Mouse (Mus musculus) yolk sac, embryonic 10.5 days (tissue): ENCODE results near the gene A630095E13Rik.
"Not testable (repeated sequence)": the region's sequence is repeated elsewhere in the genome, so short reads cannot be mapped to it uniquely, and the experiment has no call there.

Source experiments
- DNase-seq: peaks from one replicate; pipeline ENCODE4 v3.0.0-alpha.2; 2017; ENCODE audit warnings: low spot score

The A630095E13Rik gene

DNA sequence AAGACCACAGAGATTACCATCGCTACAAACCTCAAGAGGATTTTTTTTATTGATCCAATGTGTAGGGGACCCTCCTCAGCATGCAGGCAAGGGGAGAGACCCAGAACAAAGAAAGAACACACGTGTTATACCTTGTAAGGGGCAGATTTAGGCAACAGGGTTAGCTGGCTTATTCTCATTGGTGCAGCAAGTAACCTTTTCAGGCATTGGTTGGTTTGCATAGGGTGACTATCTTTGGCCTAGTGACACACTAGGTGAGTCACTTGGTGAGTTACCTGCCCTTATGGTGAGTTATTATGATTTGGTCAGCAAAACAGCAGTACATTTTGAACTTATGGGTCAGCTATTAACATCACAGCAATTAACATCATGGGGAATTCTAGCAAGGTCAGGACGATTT is at the start of gene A630095E13Rik:
Gene A630095E13Rik (minus strand): TSS at position 101 of the 400 bp plus-strand sequence.
- not testable (repeated sequence) for DNase-seq

DNA sequence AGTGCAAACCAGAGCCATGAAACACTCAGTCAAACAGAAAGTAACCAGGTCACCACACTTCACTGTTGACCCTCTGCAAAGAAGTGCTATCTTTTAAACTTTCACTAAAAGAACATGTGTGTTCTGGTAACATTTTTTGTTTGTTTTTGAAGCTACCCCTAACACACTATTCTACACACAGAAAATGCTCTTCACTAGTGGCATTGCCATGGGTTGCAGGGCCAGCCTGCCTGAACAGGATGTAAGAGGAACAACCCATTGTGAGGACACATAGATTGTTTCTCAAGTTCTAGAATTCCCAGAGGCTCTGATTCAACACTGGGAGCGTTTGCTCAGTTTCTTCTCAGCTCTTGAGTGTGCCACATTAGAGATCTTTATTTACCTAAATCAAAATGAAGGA is 49.7 kb upstream of the A630095E13Rik start, which contains the start of gene Acrv1:
Gene Acrv1 (plus strand): TSS at position 301 of the 400 bp plus-strand sequence.
- no peak for DNase-seq

DNA sequence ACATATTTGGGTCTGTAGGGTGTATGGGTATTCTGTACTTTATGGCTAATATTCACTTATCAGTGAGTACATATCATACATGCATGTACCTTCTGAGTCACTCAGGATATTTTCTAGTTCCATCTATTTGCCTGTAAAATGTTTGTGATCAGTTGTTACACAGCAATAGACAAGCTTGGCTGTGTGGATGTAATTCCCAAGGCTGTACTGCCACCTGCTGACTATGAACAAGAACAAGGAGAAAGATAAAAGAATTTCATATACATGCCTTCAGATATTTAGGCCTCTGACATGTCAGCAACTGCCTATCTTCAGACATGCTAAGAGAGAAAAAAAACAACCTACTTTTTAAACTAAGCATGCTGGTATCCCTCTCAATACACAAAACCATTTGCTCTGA is 44.2 kb upstream of the A630095E13Rik start:
- no peak for DNase-seq

GRCm38 (mm10) chr9:36681424-36681823 is 38.2 kb upstream of the A630095E13Rik start:
- no peak for DNase-seq
